Mouse (Mus musculus): Measurements from ENCODE around the gene Secisbp2. TPM values are rescaled to one million over a fixed set of nuclear protein-coding genes. Genes with fewer than 3 reads are reported as not detected.

The Secisbp2 gene
- total RNA-seq (2018; cell fraction: chromatin; rRNA removed): 10 to 100 TPM; 48.7 to 98.3 (median 78.7) TPM
- total RNA-seq (2018; cell fraction: cytosol; rRNA removed): 10 to 100 TPM in 25 of 26 experiments, 1 to 10 TPM in 1; 9.3 to 15.3 (median 12.6) TPM
- total RNA-seq (2018; cell fraction: nucleus; rRNA removed): 10 to 100 TPM; 26.6 to 65.6 (median 46.8) TPM
- 13.3 to 15.4 TPM (median 13.9 TPM) in 3 replicates for polyA plus RNA-seq (2018)

DNA sequence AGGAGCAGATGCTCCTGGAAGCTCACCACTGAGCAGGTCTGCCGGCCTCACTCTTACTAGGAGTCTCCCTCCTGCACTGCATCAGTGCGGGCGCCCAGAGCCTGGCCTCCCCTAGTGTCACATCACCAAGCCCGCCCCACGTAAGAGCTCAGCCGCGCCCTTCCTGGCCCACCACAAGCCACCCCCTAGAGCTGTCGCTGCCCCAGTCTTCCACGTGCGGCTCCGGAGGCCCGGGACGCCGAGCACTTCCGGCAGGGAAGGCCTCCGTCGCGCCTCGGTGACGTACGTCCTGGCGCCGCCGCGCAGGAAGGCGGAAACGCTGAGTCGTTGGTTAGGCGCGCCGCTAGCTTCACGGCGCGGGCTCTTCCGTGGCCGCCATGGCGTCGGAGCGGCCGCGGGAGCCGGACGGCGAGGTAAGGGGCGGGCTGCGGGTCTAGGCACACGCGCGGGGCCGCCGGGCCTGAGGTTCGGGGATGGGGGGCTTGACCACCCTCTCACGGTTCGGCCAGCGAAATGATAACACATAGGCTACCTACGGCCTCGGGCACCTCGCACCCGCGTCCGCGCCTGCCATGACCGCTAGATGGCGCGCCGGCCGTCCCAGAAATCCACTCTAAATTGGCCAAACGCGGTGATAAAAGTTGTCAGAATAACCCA lies at the start of gene Secisbp2:
TSS of gene Secisbp2 (plus strand) at position 290 of the 657 bp plus-strand sequence.
- Histone ChIP-seq H3K36me3 (ENCODE audit: inconsistent target) (peaks cover 26% of the 10 kb centered on the region), H3K4me3 (ENCODE audit: inconsistent target) (peak within 1 kb of the TSS; percentile 48), H3K27ac (peak within 1 kb of the TSS; percentile 32; the same call in 1 of the 2 replicates), H3K79me2 (ENCODE audit: inconsistent target) (peaks cover 63% of the 10 kb centered on the region)
- under 1% methylated on average over 66 of the region's 69 CpGs for WGBS (ENCODE audit: missing documents)

DNA sequence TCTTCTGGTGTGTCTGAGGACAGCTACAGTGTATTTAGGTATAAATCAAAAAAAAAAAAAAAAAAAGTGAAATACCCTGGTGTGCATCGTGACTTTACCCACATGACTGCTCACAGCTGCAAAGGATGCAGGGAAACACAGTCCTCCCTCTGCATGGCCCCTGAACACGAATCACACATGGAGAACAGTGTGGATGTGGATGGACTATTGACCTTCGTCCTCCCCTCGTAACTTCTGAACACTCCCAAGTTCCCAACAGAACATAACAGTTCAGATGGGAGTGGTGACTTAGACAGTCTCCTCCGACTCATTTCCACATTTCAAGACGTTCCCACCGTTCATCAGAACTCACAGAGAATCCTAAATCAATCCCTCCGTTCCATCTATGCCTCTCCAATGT lies 48.7 kb upstream of the Secisbp2 start:
- no peaks in the 10 kb centered on the region for H3K36me3 ChIP-seq (ENCODE audit: inconsistent target)
- 87% methylated on average over 7 of the region's 8 CpGs for WGBS (ENCODE audit: missing documents)
- no peak overlapping the region for H3K27ac ChIP-seq
- no peak overlapping the region for H3K4me3 ChIP-seq (ENCODE audit: inconsistent target)
- no peaks in the 10 kb centered on the region for H3K79me2 ChIP-seq (ENCODE audit: inconsistent target)

DNA sequence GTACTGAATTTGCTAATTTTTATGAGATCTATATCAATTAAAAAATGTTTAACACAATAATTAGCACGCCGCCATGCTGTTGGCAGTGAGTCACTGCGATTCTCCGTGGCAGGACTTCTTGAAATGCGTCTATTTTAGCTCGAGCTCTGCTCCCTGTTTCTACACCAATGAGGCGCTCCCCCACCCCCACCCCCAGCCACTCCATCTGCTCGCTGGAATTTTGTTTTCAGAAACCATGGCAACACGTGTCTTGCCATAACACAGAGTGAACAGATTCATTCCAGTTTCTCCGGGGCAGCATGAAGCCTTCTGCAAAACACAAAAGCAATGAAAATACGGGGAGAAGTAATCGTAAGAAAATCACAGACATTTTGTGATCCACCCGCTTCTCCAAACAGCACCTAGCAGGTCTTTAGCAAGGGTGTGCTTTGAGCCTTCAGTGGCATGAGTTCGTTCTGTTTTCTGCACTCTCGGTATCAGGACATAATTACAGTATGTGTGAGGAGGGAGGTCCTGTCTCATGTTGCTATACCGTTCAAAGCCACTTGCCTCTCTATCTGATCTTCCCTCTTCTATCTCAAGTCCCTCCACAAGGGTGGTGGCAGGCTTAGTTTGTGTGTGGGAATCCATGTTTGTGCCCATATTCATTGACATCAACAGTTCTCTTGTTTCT lies 48.1 kb upstream of the Secisbp2 start:
- Histone ChIP-seq H3K27ac (no peak overlapping the region), H3K79me2 (ENCODE audit: inconsistent target) (no peaks in the 10 kb centered on the region), H3K4me3 (ENCODE audit: inconsistent target) (no peak overlapping the region), H3K36me3 (ENCODE audit: inconsistent target) (no peaks in the 10 kb centered on the region)
- 69% methylated on average over 16 of the region's 16 CpGs for WGBS (ENCODE audit: missing documents)

DNA sequence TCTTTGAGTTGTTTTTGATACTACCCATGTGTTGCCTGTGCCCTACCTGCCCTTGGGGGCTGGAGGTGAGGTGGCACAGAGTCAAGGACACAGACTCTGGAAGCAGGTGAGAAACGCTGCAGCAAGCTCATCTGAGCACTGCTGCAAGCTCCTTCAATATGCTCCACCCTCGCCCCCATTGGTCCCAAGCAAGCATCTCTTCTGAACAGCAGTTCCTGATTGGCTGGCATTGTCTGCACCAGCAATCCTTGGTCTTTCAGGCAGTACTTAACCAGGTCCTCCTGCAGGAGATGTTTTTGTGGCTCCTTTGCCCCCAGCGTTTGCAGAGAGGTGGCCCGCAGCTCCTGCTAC lies 47.6 kb upstream of the Secisbp2 start:
- whole genome bisulfite sequencing (ENCODE audit: missing documents): 49% methylated on average over 4 of the region's 4 CpGs
- H3K79me2 ChIP-seq (ENCODE audit: inconsistent target): no peaks in the 10 kb centered on the region
- H3K27ac ChIP-seq: no peak overlapping the region
- no peak overlapping the region for H3K4me3 ChIP-seq (ENCODE audit: inconsistent target)
- H3K36me3 ChIP-seq (ENCODE audit: inconsistent target): no peaks in the 10 kb centered on the region

DNA sequence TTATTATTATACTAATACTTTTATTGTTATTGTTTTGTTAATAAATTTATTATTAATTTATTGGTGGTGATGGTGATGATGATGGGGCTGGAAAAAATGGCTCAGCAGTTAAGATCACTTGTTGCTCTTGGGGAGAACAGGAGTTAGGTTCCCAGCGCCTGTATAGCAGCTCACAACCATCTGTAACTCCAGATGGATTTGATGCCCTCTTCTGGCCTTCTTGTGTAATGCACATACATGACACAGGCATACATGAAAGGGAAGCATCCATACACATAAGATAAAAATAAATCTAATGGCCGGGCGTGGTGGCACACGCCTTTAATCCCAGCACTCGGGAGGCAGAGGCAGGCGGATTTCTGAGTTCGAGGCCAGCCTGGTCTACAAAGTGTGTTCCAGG lies 42.3 kb upstream of the Secisbp2 start:
- Histone ChIP-seq H3K36me3 (ENCODE audit: inconsistent target) (no peaks in the 10 kb centered on the region), H3K4me3 (ENCODE audit: inconsistent target) (no peak overlapping the region), H3K27ac (no peak overlapping the region), H3K79me2 (ENCODE audit: inconsistent target) (no peaks in the 10 kb centered on the region)
- 100% methylated on average over 1 of the region's 7 CpGs for WGBS (ENCODE audit: missing documents)

DNA sequence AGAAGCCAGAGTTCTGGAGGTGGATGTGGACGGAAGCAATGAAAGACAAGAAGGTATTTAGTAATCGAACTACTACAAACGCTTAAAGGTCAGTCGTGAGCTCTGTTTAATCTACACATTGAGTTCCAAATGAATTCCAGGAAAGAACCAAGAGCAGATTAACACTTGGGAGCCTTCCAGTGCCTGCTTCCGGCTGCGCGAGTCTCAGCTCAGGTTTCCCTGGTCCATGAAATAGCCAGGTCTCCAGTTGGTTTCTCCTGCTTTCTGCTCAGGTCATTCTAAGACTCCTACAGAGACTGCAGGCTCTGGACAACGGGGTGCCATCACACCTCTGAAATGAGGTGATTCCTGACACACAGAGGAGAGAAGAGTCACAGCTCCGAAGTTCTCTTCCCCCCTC lies 40.4 kb upstream of the Secisbp2 start:
- Histone ChIP-seq H3K27ac (no peak overlapping the region), H3K4me3 (ENCODE audit: inconsistent target) (no peak overlapping the region), H3K79me2 (ENCODE audit: inconsistent target) (no peaks in the 10 kb centered on the region), H3K36me3 (ENCODE audit: inconsistent target) (no peaks in the 10 kb centered on the region)
- WGBS (ENCODE audit: missing documents): 31% methylated on average over 9 of the region's 9 CpGs

DNA sequence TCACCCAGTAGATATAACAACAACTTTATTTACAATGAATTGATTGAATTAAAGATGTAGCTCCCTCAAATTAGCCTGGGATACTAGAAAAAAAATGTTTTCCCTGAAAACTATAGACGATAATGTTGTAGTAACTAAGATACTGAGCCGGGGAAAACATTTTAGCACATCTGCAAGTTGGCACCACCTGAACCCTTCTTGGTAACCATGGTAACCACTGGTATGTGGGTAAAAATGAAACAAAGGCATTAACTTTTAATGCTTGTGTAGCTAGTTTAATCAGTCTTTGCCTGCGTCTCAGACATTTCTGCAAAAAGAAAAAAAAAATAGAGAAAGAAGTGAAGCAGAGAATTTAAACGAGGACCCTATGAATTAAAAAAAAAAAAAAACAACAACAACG lies 40.0 kb upstream of the Secisbp2 start:
- WGBS (ENCODE audit: missing documents): 73% methylated on average over 5 of the region's 5 CpGs
- Histone ChIP-seq H3K36me3 (ENCODE audit: inconsistent target) (no peaks in the 10 kb centered on the region), H3K79me2 (ENCODE audit: inconsistent target) (no peaks in the 10 kb centered on the region), H3K4me3 (ENCODE audit: inconsistent target) (no peak overlapping the region), H3K27ac (no peak overlapping the region)

DNA sequence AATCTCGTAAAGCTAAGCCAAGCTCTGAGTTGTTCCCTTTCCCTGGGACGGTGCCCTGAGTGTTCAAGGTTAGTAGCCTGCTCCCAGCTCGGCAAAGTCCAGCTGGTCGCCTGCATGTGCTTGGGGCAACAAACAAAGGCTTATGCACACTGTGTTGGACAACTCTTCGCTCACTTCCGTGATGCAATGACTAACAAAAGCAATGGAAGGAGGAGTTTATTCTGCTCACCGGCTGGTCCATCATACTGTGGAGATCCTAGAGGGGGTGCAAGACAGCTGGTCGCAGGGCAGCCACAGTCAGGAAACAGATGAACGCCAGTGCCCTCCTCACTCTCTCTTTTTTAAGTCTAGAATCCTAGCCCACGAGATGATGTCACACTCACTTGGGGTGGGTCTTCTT lies 35.7 kb upstream of the Secisbp2 start:
- H3K27ac ChIP-seq: no peak overlapping the region
- no peak overlapping the region for H3K4me3 ChIP-seq (ENCODE audit: inconsistent target)
- 44% methylated on average over 10 of the region's 10 CpGs for WGBS (ENCODE audit: missing documents)
- H3K79me2 ChIP-seq (ENCODE audit: inconsistent target): no peaks in the 10 kb centered on the region
- no peaks in the 10 kb centered on the region for H3K36me3 ChIP-seq (ENCODE audit: inconsistent target)

DNA sequence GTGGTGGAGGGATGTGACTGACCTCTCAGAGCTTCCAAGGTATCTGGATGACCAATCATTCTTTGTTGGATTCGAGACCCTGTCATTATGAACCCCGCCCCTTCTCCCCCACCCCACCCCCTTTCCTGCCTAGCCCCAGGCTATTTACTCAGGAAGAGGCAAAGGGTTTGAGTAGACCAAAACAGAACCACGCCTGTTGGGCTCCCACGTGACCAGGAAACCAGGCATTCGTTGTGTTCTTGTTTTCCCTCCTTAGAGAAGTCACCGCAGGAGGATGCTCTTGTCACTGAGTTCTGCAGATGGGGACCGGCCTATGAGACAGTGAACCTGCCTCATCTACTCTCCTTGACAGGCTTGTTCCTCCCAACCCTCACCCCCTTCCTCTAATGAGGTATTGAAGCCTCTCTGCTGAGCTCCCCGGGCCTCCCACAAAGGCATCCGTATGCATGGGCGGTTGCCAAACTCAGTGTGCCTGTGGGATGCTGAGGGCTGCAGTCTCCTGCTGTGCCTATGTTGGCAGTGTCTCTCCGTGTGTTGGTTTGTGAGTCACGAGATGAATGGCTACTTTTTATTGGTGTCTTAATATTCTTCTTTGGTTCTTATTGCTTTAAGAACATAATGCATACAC lies 35.0 kb upstream of the Secisbp2 start:
- Histone ChIP-seq H3K4me3 (ENCODE audit: inconsistent target) (no peak overlapping the region), H3K79me2 (ENCODE audit: inconsistent target) (no peaks in the 10 kb centered on the region), H3K36me3 (ENCODE audit: inconsistent target) (no peaks in the 10 kb centered on the region), H3K27ac (no peak overlapping the region)
- WGBS (ENCODE audit: missing documents): 14% methylated on average over 11 of the region's 12 CpGs

DNA sequence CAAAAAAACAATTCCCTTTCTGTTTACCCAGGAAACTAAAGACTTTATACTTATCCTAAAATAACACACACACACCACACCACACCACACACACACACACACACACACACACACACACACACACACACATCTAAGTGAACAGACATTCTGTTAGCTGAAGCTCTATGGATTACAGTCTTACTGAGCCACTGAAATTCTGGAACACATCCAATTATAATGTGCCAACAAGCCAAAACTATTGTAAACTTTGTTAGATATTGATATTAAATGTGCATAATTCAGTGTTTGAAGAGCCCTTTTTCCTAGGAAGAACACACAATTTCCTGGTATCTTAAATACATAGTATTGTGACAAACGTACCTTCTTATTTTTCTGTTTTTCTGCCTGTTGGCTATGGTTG lies 34.2 kb upstream of the Secisbp2 start:
- Histone ChIP-seq H3K79me2 (ENCODE audit: inconsistent target) (no peaks in the 10 kb centered on the region), H3K27ac (no peak overlapping the region), H3K4me3 (ENCODE audit: inconsistent target) (no peak overlapping the region), H3K36me3 (ENCODE audit: inconsistent target) (no peaks in the 10 kb centered on the region)
- WGBS (ENCODE audit: missing documents): 90% methylated on average over 1 of the region's 1 CpGs

DNA sequence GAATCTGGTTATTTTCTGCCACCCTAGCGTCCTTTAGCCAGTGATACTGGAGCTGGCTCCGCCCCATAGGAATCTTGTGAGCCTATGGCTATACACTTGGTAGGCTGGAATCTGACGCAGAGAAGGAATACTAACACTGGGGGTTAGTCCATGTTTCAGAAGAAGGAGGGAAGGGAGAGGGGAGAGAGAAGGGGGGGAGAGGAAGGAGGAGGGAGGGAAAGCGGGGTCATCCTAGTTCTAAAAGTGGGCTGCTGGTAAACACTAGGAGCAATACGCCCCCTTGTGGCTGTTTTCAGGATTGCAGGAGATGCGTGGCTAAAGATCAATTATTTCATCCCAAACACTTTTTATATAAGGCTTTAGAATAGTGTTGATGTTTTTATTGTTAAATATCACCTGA lies 33.6 kb upstream of the Secisbp2 start:
- H3K27ac ChIP-seq: no peak overlapping the region
- no peaks in the 10 kb centered on the region for H3K79me2 ChIP-seq (ENCODE audit: inconsistent target)
- H3K4me3 ChIP-seq (ENCODE audit: inconsistent target): no peak overlapping the region
- H3K36me3 ChIP-seq (ENCODE audit: inconsistent target): no peaks in the 10 kb centered on the region
- WGBS (ENCODE audit: missing documents): 26% methylated on average over 5 of the region's 6 CpGs

DNA sequence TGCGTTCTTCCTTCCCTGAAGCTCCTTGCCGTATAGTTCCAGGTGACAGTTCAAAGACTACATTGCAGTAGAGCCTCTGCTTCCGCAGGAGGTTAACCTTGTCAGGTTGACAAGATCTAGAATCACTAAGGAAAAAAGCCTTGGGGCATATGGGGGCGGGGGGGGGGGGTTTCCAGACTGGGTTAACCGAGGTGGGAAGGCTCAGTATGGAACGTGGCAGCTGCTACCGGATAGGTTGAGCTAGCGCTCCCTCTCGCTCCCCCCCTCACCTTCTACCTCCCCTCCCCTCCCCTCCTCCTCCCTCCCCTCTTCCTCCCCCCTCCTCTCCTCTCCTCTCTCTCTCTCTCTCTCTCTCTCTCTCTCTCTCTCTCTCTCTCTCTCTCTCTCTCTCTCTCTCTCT lies 32.9 kb upstream of the Secisbp2 start:
- no peaks in the 10 kb centered on the region for H3K36me3 ChIP-seq (ENCODE audit: inconsistent target)
- no peaks in the 10 kb centered on the region for H3K79me2 ChIP-seq (ENCODE audit: inconsistent target)
- 53% methylated on average over 3 of the region's 9 CpGs for WGBS (ENCODE audit: missing documents)
- H3K27ac ChIP-seq: no peak overlapping the region
- H3K4me3 ChIP-seq (ENCODE audit: inconsistent target): no peak overlapping the region

DNA sequence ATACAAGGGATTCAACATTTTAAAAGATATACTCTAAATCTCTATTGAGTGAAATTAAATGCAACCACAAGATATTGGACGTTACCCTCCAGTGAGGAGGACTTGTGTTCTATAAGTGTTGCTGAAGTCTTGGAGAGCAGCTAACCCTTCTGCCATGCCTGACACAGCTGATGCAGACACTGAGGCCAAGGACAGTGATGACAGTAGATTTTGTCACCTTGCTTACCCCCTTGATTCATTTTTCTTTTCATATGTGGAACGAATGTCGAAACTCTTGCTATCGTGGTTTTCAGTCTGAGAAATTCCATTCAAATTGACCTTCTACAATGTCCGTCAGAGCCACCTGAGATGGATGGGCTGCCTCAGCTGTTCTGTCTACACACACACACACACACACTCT lies 28.9 kb upstream of the Secisbp2 start:
- WGBS (ENCODE audit: missing documents): 77% methylated on average over 5 of the region's 5 CpGs
- Histone ChIP-seq H3K27ac (no peak overlapping the region), H3K36me3 (ENCODE audit: inconsistent target) (no peaks in the 10 kb centered on the region), H3K79me2 (ENCODE audit: inconsistent target) (no peaks in the 10 kb centered on the region), H3K4me3 (ENCODE audit: inconsistent target) (no peak overlapping the region)

DNA sequence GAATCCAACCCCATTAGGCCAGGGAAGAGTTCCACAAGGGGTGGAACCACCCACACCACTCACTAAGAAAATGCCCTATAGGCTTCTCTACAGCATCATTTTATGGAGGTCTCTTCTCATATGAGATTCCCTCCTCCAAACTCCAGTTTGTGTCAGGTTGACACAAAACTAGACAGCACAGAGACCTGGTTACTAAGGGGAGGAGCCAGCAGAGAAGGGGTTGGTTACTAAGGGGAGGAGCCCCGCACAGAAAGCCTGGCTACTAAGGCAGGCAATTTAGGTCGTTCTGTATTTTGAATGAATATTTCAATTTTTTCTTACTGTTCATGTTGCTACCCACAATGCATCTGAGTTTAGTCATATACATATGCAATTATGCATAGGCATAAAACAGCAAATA lies 27.8 kb upstream of the Secisbp2 start:
- Histone ChIP-seq H3K4me3 (ENCODE audit: inconsistent target) (no peak overlapping the region), H3K79me2 (ENCODE audit: inconsistent target) (no peaks in the 10 kb centered on the region), H3K27ac (no peak overlapping the region), H3K36me3 (ENCODE audit: inconsistent target) (no peaks in the 10 kb centered on the region)
- 95% methylated on average over 2 of the region's 2 CpGs for WGBS (ENCODE audit: missing documents)

DNA sequence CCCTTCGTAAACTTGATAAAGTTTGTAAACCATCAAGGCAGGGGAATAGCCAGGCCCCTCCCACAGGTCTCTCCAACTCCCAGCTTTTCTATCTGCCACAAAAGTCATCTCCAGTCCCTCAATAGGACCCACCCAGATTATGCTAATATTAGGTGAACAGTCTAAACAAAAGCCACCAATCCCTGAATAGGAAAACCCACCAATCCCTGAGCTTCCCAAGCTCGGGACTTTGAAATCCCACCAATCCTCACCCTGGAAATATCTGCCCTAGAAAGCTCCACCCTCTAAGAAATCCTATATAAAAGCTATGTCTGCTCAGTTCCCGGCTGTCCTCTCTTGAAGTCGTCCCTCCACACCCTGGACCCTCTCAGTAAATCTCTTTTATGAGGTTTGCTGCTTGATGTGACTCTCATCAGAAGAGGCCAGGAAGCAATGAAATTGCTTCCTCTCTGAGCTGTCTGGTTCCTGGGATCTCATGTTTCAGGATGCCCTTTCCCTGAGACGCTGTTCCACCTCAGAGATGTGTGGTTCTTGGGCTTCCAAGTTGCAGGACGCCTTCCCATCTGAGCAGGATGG lies 23.1 kb upstream of the Secisbp2 start:
- 75% methylated on average over 6 of the region's 6 CpGs for WGBS (ENCODE audit: missing documents)
- Histone ChIP-seq H3K79me2 (ENCODE audit: inconsistent target) (no peaks in the 10 kb centered on the region), H3K36me3 (ENCODE audit: inconsistent target) (no peaks in the 10 kb centered on the region), H3K4me3 (ENCODE audit: inconsistent target) (no peak overlapping the region), H3K27ac (no peak overlapping the region)
